Mouse (Mus musculus): ENCODE measurements around the gene Csrp3. TPM values are rescaled to one million over a fixed set of nuclear protein-coding genes. Genes with fewer than 3 reads are reported as not detected.

The Csrp3 gene
- polyA plus RNA-seq, 1 experiment from 2014 or later: 0.85 TPM

GRCm38 (mm10) chr7:48881486-48881885 is 33.7 kb upstream of the Csrp3 start, which contains the start of gene E2f8:
Gene E2f8, minus strand, starts transcription at chr7:48881596.
- peak within 1 kb of the TSS; percentile 93 for H3K27ac ChIP-seq (ENCODE audit: low read depth)
- peak within 1 kb of the TSS; percentile 97 for H3K4me3 ChIP-seq (ENCODE audit: low read depth, low read length)
- peaks cover 21% of the 10 kb centered on the region for H3K4me1 ChIP-seq (ENCODE audit: insufficient read depth)
- H3K36me3 ChIP-seq (replicated peaks; ENCODE audit: insufficient read depth, low read length): peaks cover 22% of the 10 kb centered on the region
- DNase-seq: peak; percentile 89
- peak; percentile 78 for ATAC-seq
- H3K27me3 ChIP-seq (ENCODE audit: insufficient read depth, low read length): no peaks in the 10 kb centered on the region; the same call in 1 of the 2 replicates
- WGBS (ENCODE audit: insufficient replicate concordance): 0% methylated on average over 27 of the region's 41 CpGs
- H3K9me3 ChIP-seq (ENCODE audit: low read length): no peaks in the 10 kb centered on the region
- TF ChIP-seq EP300 (IDR thresholded peaks at IDR 0.05; ENCODE audit: low read depth) (no peak), CTCF (IDR thresholded peaks at IDR 0.05; ENCODE audit: low read depth) (no peak)
- H3K9ac ChIP-seq (replicated peaks): peak within 1 kb of the TSS; percentile 97
- H3K4me2 ChIP-seq (ENCODE audit: low read depth, low read length): peak within 1 kb of the TSS; percentile 98

- Histone ChIP-seq H3K9me3 (ENCODE audit: low read length) (no peaks in the 10 kb centered on the region), H3K27ac (ENCODE audit: low read depth) (peak overlapping the region; percentile 93), H3K36me3 (replicated peaks; ENCODE audit: insufficient read depth, low read length) (peaks cover 25% of the 10 kb centered on the region), H3K4me3 (ENCODE audit: low read depth, low read length) (peak overlapping the region; percentile 97), H3K4me1 (ENCODE audit: insufficient read depth) (peaks cover 21% of the 10 kb centered on the region), H3K4me2 (ENCODE audit: low read depth, low read length) (peak overlapping the region; percentile 98), H3K9ac (replicated peaks) (peak overlapping the region; percentile 97), H3K27me3 (ENCODE audit: insufficient read depth, low read length) (no peaks in the 10 kb centered on the region; the same call in 1 of the 2 replicates)
- WGBS (ENCODE audit: insufficient replicate concordance): under 1% methylated on average over 72 of the region's 77 CpGs
- ATAC-seq (peak; percentile 92), DNase-seq (peak; percentile 99)
- TF ChIP-seq CTCF (IDR thresholded peaks at IDR 0.05; ENCODE audit: low read depth): no peak
- TF ChIP-seq EP300 (IDR thresholded peaks at IDR 0.05; ENCODE audit: low read depth): peak; percentile 58; the same call in 1 of the 2 replicates
Observed at GRCm38 (mm10) chr7:48880591-48881481, 33.0 kb upstream of the Csrp3 start.

GRCm38 (mm10) chr7:48879574-48879973 is 31.7 kb upstream of the Csrp3 start:
- peak overlapping the region; percentile 97 for H3K4me3 ChIP-seq (ENCODE audit: low read depth, low read length)
- H3K9me3 ChIP-seq (ENCODE audit: low read length): no peaks in the 10 kb centered on the region
- WGBS (ENCODE audit: insufficient replicate concordance): 50% methylated on average over 3 of the region's 3 CpGs
- no peak for DNase-seq
- H3K27me3 ChIP-seq (ENCODE audit: insufficient read depth, low read length): no peaks in the 10 kb centered on the region
- TF ChIP-seq CTCF (IDR thresholded peaks at IDR 0.05; ENCODE audit: low read depth) (0 out of 2 replicates have a peak, but pooled peaks have one; percentile 10), EP300 (IDR thresholded peaks at IDR 0.05; ENCODE audit: low read depth) (no peak)
- peak overlapping the region; percentile 69 for H3K4me2 ChIP-seq (ENCODE audit: low read depth, low read length)
- no peak for ATAC-seq
- peaks cover 38% of the 10 kb centered on the region for H3K36me3 ChIP-seq (replicated peaks; ENCODE audit: insufficient read depth, low read length)
- no peak overlapping the region for H3K27ac ChIP-seq (ENCODE audit: low read depth)
- H3K4me1 ChIP-seq (ENCODE audit: insufficient read depth): peaks cover 21% of the 10 kb centered on the region
- peak overlapping the region; percentile 64 for H3K9ac ChIP-seq (replicated peaks)

GRCm38 (mm10) chr7:48877786-48878390 is 30.1 kb upstream of the Csrp3 start:
- Histone ChIP-seq H3K36me3 (replicated peaks; ENCODE audit: insufficient read depth, low read length) (peaks cover 55% of the 10 kb centered on the region), H3K4me1 (ENCODE audit: insufficient read depth) (peaks cover 21% of the 10 kb centered on the region), H3K4me2 (ENCODE audit: low read depth, low read length) (peak overlapping the region; percentile 69), H3K27ac (ENCODE audit: low read depth) (no peak overlapping the region), H3K9me3 (ENCODE audit: low read length) (no peaks in the 10 kb centered on the region), H3K27me3 (ENCODE audit: insufficient read depth, low read length) (no peaks in the 10 kb centered on the region), H3K4me3 (ENCODE audit: low read depth, low read length) (peak overlapping the region; percentile 97; the same call in 1 of the 2 replicates), H3K9ac (replicated peaks) (peak overlapping the region; percentile 34; the same call in 1 of the 2 replicates)
- WGBS (ENCODE audit: insufficient replicate concordance): 74% methylated on average over 15 of the region's 15 CpGs
- ATAC-seq (no peak), DNase-seq (no peak)
- TF ChIP-seq CTCF (IDR thresholded peaks at IDR 0.05; ENCODE audit: low read depth): no peak
- no peak for TF ChIP-seq EP300 (IDR thresholded peaks at IDR 0.05; ENCODE audit: low read depth)

- H3K27ac ChIP-seq (ENCODE audit: low read depth): no peak overlapping the region
Observed at GRCm38 (mm10) chr7:48876526-48876925, 28.7 kb upstream of the Csrp3 start.

GRCm38 (mm10) chr7:48875096-48875495 is 27.3 kb upstream of the Csrp3 start:
- DNase-seq (no peak), ATAC-seq (no peak)
- H3K27me3 ChIP-seq (ENCODE audit: insufficient read depth, low read length): no peaks in the 10 kb centered on the region
- WGBS (ENCODE audit: insufficient replicate concordance): 93% methylated on average over 14 of the region's 14 CpGs
- no peak overlapping the region for H3K4me3 ChIP-seq (ENCODE audit: low read depth, low read length)
- no peak overlapping the region for H3K27ac ChIP-seq (ENCODE audit: low read depth)
- no peak overlapping the region for H3K4me2 ChIP-seq (ENCODE audit: low read depth, low read length)
- H3K4me1 ChIP-seq (ENCODE audit: insufficient read depth): peaks cover 11% of the 10 kb centered on the region
- no peaks in the 10 kb centered on the region for H3K9me3 ChIP-seq (ENCODE audit: low read length)
- no peak overlapping the region for H3K9ac ChIP-seq (replicated peaks)
- TF ChIP-seq EP300 (IDR thresholded peaks at IDR 0.05; ENCODE audit: low read depth) (no peak), CTCF (IDR thresholded peaks at IDR 0.05; ENCODE audit: low read depth) (no peak)
- H3K36me3 ChIP-seq (replicated peaks; ENCODE audit: insufficient read depth, low read length): peaks cover 83% of the 10 kb centered on the region

More at GRCm38 (mm10) chr7:48876526-48876925, 28.7 kb upstream of the Csrp3 start:
- Histone ChIP-seq H3K4me2 (ENCODE audit: low read depth, low read length) (no peak overlapping the region), H3K9ac (replicated peaks) (no peak overlapping the region), H3K4me1 (ENCODE audit: insufficient read depth) (peaks cover 11% of the 10 kb centered on the region), H3K27me3 (ENCODE audit: insufficient read depth, low read length) (no peaks in the 10 kb centered on the region), H3K4me3 (ENCODE audit: low read depth, low read length) (no peak overlapping the region), H3K9me3 (ENCODE audit: low read length) (no peaks in the 10 kb centered on the region), H3K36me3 (replicated peaks; ENCODE audit: insufficient read depth, low read length) (peaks cover 68% of the 10 kb centered on the region)
- ATAC-seq (no peak), DNase-seq (peak; percentile 58)
- no peak for TF ChIP-seq EP300 (IDR thresholded peaks at IDR 0.05; ENCODE audit: low read depth)
- peak; percentile 86 for TF ChIP-seq CTCF (IDR thresholded peaks at IDR 0.05; ENCODE audit: low read depth)
- WGBS (ENCODE audit: insufficient replicate concordance): 72% methylated on average over 4 of the region's 4 CpGs
